Mouse (Mus musculus): ENCODE measurements at regions not wholly inside any gene's neighbourhood (a gene's known extent, or its start where the extent isn't known, plus 50 kb on each side); places are given as distances from the start of the nearest gene placed in this dataset.
"Not testable (repeated sequence)": the region's sequence is repeated elsewhere in the genome, so short reads cannot be mapped to it uniquely, and the experiment has no call there.

- DNase-seq (ENCODE audit: low read depth) = no peak
These were observed 142.0 kb upstream of the Cntnap4 start for GRCm38 (mm10) chr8:112427721-112428389.

- DNase-seq (ENCODE audit: low read depth) = no peak
These were observed 157.9 kb upstream of the Cntnap4 start for GRCm38 (mm10) chr8:112411968-112412367.

GRCm38 (mm10) chr8:112411213-112411612 lies 158.6 kb upstream of the Cntnap4 start:
- DNase-seq (ENCODE audit: low read depth) = peak; percentile 6

GRCm38 (mm10) chr8:112408211-112408735 lies 161.6 kb upstream of the Cntnap4 start:
- DNase-seq (ENCODE audit: low read depth) = no peak

- no peak for DNase-seq (ENCODE audit: low read depth)
These were observed 165.8 kb upstream of the Cntnap4 start for GRCm38 (mm10) chr8:112404087-112404486.

GRCm38 (mm10) chr8:112397438-112397837 lies 172.4 kb upstream of the Cntnap4 start:
- no peak for DNase-seq (ENCODE audit: low read depth)

GRCm38 (mm10) chr8:112390108-112390507 lies 179.7 kb upstream of the Cntnap4 start:
- DNase-seq (ENCODE audit: low read depth) = no peak

- no peak for DNase-seq (ENCODE audit: low read depth)
These were observed 221.5 kb upstream of the Cntnap4 start for GRCm38 (mm10) chr8:112348323-112348722.

- no peak for DNase-seq (ENCODE audit: low read depth)
These were observed 236.7 kb upstream of the Cntnap4 start for GRCm38 (mm10) chr8:112333171-112333570.

GRCm38 (mm10) chr8:112332021-112332420 lies 237.8 kb upstream of the Cntnap4 start:
- no peak for DNase-seq (ENCODE audit: low read depth)

GRCm38 (mm10) chr8:112309816-112310215 lies 260.0 kb upstream of the Cntnap4 start:
- no peak for DNase-seq (ENCODE audit: low read depth)

- no peak for DNase-seq (ENCODE audit: low read depth)
These were observed 261.5 kb upstream of the Cntnap4 start for GRCm38 (mm10) chr8:112308354-112308753.

GRCm38 (mm10) chr8:112297021-112297420 lies 272.8 kb upstream of the Cntnap4 start:
- no peak for DNase-seq (ENCODE audit: low read depth)

- DNase-seq (ENCODE audit: low read depth) = no peak
These were observed 268.5 kb upstream of the Gm6793 start for GRCm38 (mm10) chr8:112283316-112283715.

- DNase-seq (ENCODE audit: low read depth) = no peak
These were observed 254.8 kb upstream of the Gm6793 start for GRCm38 (mm10) chr8:112269598-112269997.

GRCm38 (mm10) chr8:112269214-112269566 lies 254.4 kb upstream of the Gm6793 start:
- no peak for DNase-seq (ENCODE audit: low read depth)

GRCm38 (mm10) chr8:112268544-112269213 lies 253.8 kb upstream of the Gm6793 start:
- DNase-seq (ENCODE audit: low read depth) = no peak

- no peak for DNase-seq (ENCODE audit: low read depth)
These were observed 243.2 kb upstream of the Gm6793 start for GRCm38 (mm10) chr8:112257922-112258475.

- DNase-seq (ENCODE audit: low read depth) = no peak
These were observed 242.6 kb upstream of the Gm6793 start for GRCm38 (mm10) chr8:112257311-112257894.

- not testable (repeated sequence) for DNase-seq (ENCODE audit: low read depth)
These were observed 231.8 kb upstream of the Gm6793 start for GRCm38 (mm10) chr8:112246629-112247028.

- DNase-seq (ENCODE audit: low read depth) = no peak
These were observed 223.8 kb upstream of the Gm6793 start for GRCm38 (mm10) chr8:112238681-112239080.

GRCm38 (mm10) chr8:112236751-112237150 lies 221.9 kb upstream of the Gm6793 start:
- not testable (repeated sequence) for DNase-seq (ENCODE audit: low read depth)

- DNase-seq (ENCODE audit: low read depth) = no peak
These were observed 204.8 kb upstream of the Gm6793 start for GRCm38 (mm10) chr8:112219656-112220055.

All from c-Kit-positive CD71-negative TER-119-negative erythroid progenitor cells, embryonic 14.5 days (primary cell).